Mouse (Mus musculus) hindbrain, embryonic 10.5 days (tissue): Measurements from ENCODE around the gene Zfp775. TPM values are rescaled to one million over a fixed set of nuclear protein-coding genes. Genes with fewer than 3 reads are reported as not detected.
"Not testable (repeated sequence)": the region's sequence is repeated elsewhere in the genome, so short reads cannot be mapped to it uniquely, and the experiment has no call there.

Experiments used
- DNase-seq: peaks from one replicate; pipeline ENCODE4 v3.0.0-alpha.2; 2017; ENCODE audit warnings: low spot score
- H3K27ac ChIP-seq: fragments of 300-500 bp; sonication (generic); 2 replicates; pipeline ENCODE4 v1.5.1; 2016; ENCODE audit warnings: mild to moderate bottlenecking, moderate library complexity
- H3K27me3 ChIP-seq: fragments of 300-500 bp; sonication (generic); 2 replicates; pipeline ENCODE4 v1.6.1; 2016; ENCODE audit warnings: mild to moderate bottlenecking; ENCODE audit not compliant: poor library complexity, insufficient read depth, severe bottlenecking
- H3K36me3 ChIP-seq: fragments of 300-500 bp; sonication (generic); 2 replicates; pipeline ENCODE4 v1.6.1; 2016; ENCODE audit warnings: mild to moderate bottlenecking, moderate library complexity
- H3K4me1 ChIP-seq: fragments of 300-500 bp; sonication (generic); replicated peaks from 2 replicates; pipeline ENCODE4 v1.6.1; 2016; ENCODE audit warnings: mild to moderate bottlenecking
- H3K4me3 ChIP-seq: fragments of 300-500 bp; sonication (generic); 2 replicates; pipeline ENCODE4 v1.5.1; 2016; ENCODE audit warnings: mild to moderate bottlenecking, moderate library complexity
- H3K9me3 ChIP-seq: fragments of 300-500 bp; sonication (generic); 2 replicates; pipeline ENCODE4 v1.6.1; 2016; ENCODE audit warnings: mild to moderate bottlenecking, moderate library complexity
- whole genome bisulfite sequencing: fragments of 180-500 bp; shearing (Covaris S2); methylation state at CpG from one replicate; pipeline ENCODE4 v1.1.7; 2016; 5-methylcytosine and 5-hydroxymethylcytosine counted together
- polyA plus RNA-seq: library from polyadenylated mRNA; unstranded; fragments of >200 nt; fragmentation: Nextera tagmentation; extraction: Ambion mirVana; gene quantifications from 2 replicates; pipeline ENCODE4 v1.2.1, GENCODE M21; 2016

Zfp775 gene
- polyA plus RNA-seq, 1 experiment from 2014 or later, result 12.5 TPM

DNA sequence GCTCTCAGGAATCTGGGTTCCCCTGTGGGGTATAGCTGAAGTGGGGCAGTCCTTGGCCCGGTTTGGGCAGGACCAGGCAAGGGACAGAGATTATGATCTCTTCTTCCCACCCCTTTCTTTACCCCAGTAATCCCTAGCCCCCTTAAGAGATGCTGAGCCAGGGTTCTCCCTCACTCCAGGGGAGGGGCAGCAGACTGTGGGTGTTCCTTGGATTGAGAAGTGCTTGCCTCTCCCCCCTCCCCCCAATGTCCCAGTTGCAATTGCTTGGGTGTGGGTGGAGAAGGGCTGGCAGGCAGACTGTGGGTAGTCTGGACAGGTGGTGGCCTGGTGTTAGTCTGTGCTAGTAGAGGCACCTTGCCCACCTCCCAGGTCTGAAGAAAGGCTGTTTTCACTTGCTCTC is 6.6 kb upstream of the Zfp775 start:
- Histone ChIP-seq H3K4me3 (peak overlapping the region; percentile 92), H3K36me3 (peaks cover 53% of the 10 kb centered on the region), H3K27ac (peak overlapping the region; percentile 98), H3K4me1 (peaks cover 30% of the 10 kb centered on the region), H3K9me3 (peaks cover 25% of the 10 kb centered on the region), H3K27me3 (no peaks in the 10 kb centered on the region)
- DNase-seq, result no peak
- WGBS, result 59% methylated on average over 1 of the region's 1 CpGs

DNA sequence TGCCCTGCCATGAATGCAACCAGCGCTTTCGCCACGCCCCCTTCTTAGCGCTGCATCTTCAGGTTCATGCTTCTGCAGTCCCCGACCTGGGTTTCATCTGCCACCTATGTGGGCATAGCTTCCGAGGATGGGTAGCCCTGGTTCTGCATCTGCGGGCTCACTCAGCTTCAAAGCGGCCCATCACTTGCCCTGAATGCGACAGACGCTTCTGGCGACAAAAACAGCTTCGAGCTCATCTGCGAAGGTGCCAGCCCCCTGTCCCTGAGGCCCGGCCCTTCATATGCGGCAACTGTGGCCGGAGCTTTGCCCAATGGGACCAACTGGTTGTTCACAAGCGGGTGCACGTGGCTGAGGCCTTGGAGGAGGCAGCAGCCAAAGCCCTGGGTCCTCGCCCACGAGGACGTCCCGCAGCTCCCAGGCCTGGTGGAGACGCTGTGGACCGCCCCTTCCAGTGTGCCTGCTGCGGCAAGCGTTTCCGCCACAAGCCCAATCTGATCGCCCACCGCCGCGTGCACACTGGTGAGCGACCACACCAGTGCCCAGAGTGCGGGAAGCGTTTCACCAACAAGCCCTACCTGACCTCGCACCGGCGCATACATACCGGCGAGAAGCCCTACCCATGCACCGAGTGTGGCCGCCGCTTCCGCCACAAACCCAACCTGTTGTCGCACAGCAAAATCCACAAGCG is 5.2 kb upstream of the Zfp775 start:
- DNase-seq, result no peak
- peaks cover 56% of the 10 kb centered on the region for H3K36me3 ChIP-seq
- peaks cover 41% of the 10 kb centered on the region for H3K4me1 ChIP-seq
- H3K4me3 ChIP-seq, result peak overlapping the region; percentile 0; the same call in 1 of the 2 replicates
- H3K9me3 ChIP-seq, result peaks cover 25% of the 10 kb centered on the region
- no peak overlapping the region for H3K27ac ChIP-seq
- 97% methylated on average over 45 of the region's 45 CpGs for WGBS
- H3K27me3 ChIP-seq, result no peaks in the 10 kb centered on the region

DNA sequence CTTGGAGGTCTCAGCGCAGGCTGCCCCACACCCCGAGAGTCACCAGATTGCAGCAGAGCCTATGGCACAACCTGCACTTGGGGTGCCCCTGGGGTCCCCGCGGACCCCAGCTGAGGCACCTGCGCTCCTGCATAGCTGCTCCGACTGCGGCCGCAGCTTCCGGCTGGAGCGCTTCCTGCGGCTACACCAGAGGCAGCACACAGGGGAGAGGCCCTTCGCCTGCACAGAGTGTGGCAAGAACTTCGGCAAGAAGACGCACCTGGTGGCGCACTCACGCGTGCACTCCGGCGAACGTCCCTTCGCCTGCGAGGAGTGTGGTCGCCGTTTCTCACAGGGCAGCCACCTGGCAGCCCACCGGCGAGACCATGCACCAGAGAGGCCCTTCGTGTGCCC is 4.6 kb upstream of the Zfp775 start:
- Histone ChIP-seq H3K27me3 (no peaks in the 10 kb centered on the region), H3K36me3 (peaks cover 56% of the 10 kb centered on the region), H3K27ac (no peak overlapping the region), H3K4me1 (peaks cover 42% of the 10 kb centered on the region), H3K9me3 (peaks cover 25% of the 10 kb centered on the region), H3K4me3 (peak overlapping the region; percentile 0; the same call in 1 of the 2 replicates)
- DNase-seq, result no peak
- 97% methylated on average over 27 of the region's 27 CpGs for WGBS

DNA sequence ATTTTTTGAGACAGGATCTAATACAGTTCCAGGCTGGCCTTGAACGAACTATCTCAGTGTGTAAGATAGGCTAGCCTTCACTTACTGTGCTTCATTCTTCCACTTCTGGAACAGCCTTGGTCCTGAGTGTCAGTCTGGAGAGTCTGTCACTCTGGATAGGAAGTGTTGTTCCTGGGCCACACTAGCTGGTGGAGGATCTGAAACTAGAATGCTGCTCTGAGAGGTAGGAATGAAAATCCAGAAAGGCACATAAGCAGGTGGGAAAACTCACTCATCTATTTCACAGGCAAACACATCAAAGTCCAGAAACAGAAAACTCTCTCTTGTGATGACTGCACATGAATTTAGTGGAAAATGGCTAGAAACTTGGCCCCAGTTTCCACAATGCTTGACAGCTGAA is 1.3 kb upstream of the Zfp775 start:
- 0 out of 2 replicates have a peak overlapping the region, but pooled peaks have one; percentile 96 for H3K27ac ChIP-seq
- 91% methylated on average over 1 of the region's 1 CpGs for WGBS
- peaks cover 50% of the 10 kb centered on the region for H3K36me3 ChIP-seq
- no peak for DNase-seq
- H3K4me3 ChIP-seq, result no peak overlapping the region
- H3K9me3 ChIP-seq, result peaks cover 25% of the 10 kb centered on the region
- no peaks in the 10 kb centered on the region for H3K27me3 ChIP-seq
- peaks cover 30% of the 10 kb centered on the region for H3K4me1 ChIP-seq

DNA sequence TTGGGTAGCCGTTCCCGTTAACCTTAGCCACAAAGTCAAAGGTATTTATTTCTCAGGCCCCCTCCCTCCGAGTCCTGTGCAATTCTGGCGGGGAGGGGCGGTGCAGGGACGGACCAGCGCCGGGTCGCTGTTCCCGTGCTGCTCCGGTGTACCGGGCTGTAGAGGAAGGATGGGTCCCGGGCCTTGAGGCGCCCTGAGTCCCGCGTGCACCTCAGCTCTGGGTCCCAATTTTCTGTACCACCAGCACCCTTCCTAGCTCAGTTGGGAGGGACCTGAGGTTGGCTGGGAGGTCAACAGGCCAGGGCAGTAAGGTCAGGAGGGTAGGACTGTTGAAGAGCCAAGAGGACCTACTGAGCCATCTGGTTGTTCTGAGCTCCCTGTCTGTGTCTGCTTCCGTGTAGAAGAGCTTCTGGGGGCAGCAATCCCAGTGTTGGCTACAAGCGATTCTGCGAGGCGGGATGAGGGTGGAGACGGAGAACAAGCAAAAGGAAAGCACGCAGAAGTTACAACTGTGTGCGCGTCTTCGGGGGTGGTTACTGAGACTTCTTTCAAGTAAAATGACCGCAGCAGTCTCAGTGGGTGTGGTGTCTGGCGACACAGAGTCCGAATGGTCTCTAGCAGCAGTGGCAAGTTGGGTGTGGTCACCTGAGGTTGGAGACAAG is 348 bp downstream of the Zfp775 start:
- Histone ChIP-seq H3K27ac (peak overlapping the region; percentile 96), H3K4me3 (peak overlapping the region; percentile 68), H3K4me1 (peaks cover 28% of the 10 kb centered on the region), H3K9me3 (peaks cover 9% of the 10 kb centered on the region), H3K27me3 (no peaks in the 10 kb centered on the region), H3K36me3 (peaks cover 34% of the 10 kb centered on the region)
- WGBS, result 3% methylated on average over 28 of the region's 28 CpGs
- no peak for DNase-seq

DNA sequence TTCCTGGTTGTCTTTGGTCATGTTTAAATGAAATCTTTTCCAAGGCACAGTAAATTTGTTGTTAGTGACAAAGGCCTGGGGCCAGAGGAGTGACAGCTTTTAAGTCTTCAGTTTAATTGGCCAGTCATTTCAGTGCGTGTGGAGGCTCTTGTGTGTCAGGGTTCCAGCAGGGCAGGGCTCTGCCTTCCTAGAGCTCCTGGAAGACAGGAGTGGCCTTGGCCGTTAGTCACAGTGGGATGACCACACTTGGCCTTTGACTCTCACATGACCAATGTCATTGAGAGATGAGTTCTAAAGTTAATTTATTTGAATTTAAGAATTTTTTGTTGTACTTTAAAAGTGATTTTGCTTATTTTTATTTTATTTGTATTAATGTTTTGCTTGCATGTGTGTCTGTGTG is 6.3 kb downstream of the Zfp775 start:
- Histone ChIP-seq H3K4me3 (no peak overlapping the region), H3K4me1 (0 out of 2 replicates have a peak, but pooled peaks cover 11% of the 10 kb centered on the region), H3K9me3 (no peaks in the 10 kb centered on the region), H3K27ac (no peak overlapping the region), H3K27me3 (no peaks in the 10 kb centered on the region), H3K36me3 (peaks cover 7% of the 10 kb centered on the region)
- DNase-seq, result no peak
- WGBS, result 64% methylated on average over 2 of the region's 2 CpGs

DNA sequence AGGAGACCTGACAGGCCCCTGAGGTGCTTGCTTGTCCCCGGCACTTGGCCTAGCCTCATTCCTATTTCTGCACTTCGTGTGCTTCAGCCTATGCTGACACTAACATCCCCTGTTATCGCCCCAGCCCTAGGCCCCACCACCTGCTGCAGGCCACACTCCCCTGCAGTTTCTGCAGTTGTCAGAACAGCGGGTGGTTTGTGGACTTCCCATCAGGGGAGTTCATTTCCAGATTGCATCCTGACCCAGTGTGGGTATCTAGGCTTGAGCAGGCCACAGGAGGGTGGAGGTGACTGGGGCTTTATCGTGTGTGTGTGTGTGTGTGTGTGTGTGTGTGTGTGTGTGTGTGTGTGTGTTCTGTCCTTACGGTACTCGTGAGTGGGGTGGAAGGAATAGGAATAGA is 7.6 kb downstream of the Zfp775 start:
- Histone ChIP-seq H3K36me3 (peaks cover 21% of the 10 kb centered on the region), H3K9me3 (peaks cover 3% of the 10 kb centered on the region; the same call in 1 of the 2 replicates), H3K27me3 (no peaks in the 10 kb centered on the region), H3K27ac (no peak overlapping the region), H3K4me1 (0 out of 2 replicates have a peak, but pooled peaks cover 11% of the 10 kb centered on the region), H3K4me3 (no peak overlapping the region)
- DNase-seq, result no peak
- WGBS, result 51% methylated on average over 7 of the region's 7 CpGs

DNA sequence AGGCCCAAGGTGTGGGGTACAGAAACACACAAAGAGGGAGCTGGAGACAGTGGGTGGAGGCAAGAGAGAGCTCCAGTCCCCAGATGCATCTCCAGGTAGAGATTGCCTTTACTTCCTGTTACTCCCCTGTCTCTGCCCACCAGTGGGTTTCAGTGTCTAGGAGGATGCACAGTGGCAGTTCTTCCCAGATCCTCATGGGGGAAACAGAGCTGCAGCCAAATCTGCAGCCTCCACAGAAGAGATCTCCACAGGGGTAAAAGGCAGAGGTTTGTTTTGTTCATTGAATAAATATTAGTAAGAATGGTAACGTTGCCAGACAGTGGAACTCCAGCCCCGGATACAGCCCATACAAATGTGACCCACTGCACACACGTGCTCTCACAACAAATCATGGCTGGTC is 8.8 kb downstream of the Zfp775 start:
- H3K27ac ChIP-seq, result no peak overlapping the region
- 90% methylated on average over 3 of the region's 3 CpGs for WGBS
- H3K4me1 ChIP-seq, result 0 out of 2 replicates have a peak, but pooled peaks cover 11% of the 10 kb centered on the region
- no peaks in the 10 kb centered on the region for H3K27me3 ChIP-seq
- H3K9me3 ChIP-seq, result peaks cover 3% of the 10 kb centered on the region; the same call in 1 of the 2 replicates
- no peak for DNase-seq
- no peak overlapping the region for H3K4me3 ChIP-seq
- H3K36me3 ChIP-seq, result peaks cover 30% of the 10 kb centered on the region

DNA sequence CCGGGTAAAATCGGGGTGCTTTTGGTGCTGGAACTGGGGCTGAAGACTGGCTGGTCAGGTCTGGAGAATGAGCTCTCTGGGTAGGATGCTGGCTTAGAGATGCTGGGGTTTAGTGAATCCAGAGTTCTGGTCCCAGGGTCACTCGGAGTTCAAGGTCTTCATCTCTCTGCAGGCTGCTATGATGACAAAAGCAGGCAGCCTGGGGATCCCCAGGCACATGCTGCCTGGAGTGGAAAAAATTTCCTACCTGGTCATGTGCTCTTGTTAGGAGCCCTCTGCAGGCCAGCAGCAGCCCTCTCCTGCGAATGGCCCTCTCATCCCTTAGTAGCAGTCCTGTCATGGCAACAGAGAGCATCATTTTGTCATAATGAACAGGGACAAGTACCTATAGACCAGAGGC is 11.6 kb downstream of the Zfp775 start:
- H3K27ac ChIP-seq, result no peak overlapping the region
- H3K4me1 ChIP-seq, result 0 out of 2 replicates have a peak, but pooled peaks cover 11% of the 10 kb centered on the region
- no peaks in the 10 kb centered on the region for H3K27me3 ChIP-seq
- WGBS, result 91% methylated on average over 4 of the region's 4 CpGs
- DNase-seq, result no peak
- no peak overlapping the region for H3K4me3 ChIP-seq
- peaks cover 38% of the 10 kb centered on the region for H3K36me3 ChIP-seq
- H3K9me3 ChIP-seq, result peaks cover 3% of the 10 kb centered on the region; the same call in 1 of the 2 replicates

DNA sequence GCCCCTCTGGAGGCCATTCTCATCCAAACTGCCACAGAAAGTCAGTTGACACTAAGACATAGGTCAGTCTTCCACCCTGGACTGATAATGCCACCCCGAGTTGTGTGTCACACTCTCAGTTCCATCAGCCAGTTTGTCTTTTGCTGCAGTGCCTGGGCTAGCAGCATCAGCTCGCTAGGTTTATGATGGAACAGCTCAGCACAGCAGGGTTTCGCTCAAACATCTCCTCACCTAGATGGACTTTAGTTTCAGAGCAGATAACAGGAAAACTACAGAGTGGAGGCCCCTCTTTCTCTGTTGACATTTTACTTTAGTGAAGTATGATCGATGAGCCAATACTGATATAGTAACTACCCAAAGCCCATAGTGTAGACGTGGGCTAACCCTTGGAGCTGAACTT is 12.9 kb downstream of the Zfp775 start:
- peaks cover 3% of the 10 kb centered on the region; the same call in 1 of the 2 replicates for H3K9me3 ChIP-seq
- no peak overlapping the region for H3K27ac ChIP-seq
- 93% methylated on average over 5 of the region's 5 CpGs for WGBS
- no peaks in the 10 kb centered on the region for H3K27me3 ChIP-seq
- H3K4me3 ChIP-seq, result no peak overlapping the region
- H3K4me1 ChIP-seq, result no peaks in the 10 kb centered on the region
- H3K36me3 ChIP-seq, result peaks cover 51% of the 10 kb centered on the region
- no peak for DNase-seq

DNA sequence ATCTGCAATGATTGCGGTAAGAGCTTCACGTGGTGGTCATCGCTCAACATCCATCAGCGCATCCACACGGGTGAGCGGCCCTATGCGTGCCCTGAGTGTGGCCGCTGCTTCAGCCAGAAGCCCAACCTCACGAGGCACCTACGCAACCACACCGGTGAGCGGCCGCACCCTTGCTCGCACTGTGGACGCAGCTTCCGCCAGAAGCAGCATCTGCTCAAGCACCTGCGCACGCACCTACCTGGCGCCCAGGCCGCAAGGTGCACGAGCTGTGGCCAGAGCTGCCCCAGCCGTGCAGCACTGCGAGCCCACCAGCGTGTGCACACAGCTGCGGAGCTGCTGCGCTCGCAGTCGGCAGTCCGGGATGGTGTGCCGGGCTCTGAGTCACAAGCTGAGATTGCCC is 18.2 kb downstream of the Zfp775 start:
- Histone ChIP-seq H3K27me3 (0 out of 2 replicates have a peak, but pooled peaks cover 2% of the 10 kb centered on the region), H3K4me1 (no peaks in the 10 kb centered on the region), H3K36me3 (peaks cover 47% of the 10 kb centered on the region), H3K27ac (no peak overlapping the region), H3K4me3 (no peak overlapping the region), H3K9me3 (no peaks in the 10 kb centered on the region)
- no peak for DNase-seq
- 94% methylated on average over 30 of the region's 30 CpGs for WGBS

DNA sequence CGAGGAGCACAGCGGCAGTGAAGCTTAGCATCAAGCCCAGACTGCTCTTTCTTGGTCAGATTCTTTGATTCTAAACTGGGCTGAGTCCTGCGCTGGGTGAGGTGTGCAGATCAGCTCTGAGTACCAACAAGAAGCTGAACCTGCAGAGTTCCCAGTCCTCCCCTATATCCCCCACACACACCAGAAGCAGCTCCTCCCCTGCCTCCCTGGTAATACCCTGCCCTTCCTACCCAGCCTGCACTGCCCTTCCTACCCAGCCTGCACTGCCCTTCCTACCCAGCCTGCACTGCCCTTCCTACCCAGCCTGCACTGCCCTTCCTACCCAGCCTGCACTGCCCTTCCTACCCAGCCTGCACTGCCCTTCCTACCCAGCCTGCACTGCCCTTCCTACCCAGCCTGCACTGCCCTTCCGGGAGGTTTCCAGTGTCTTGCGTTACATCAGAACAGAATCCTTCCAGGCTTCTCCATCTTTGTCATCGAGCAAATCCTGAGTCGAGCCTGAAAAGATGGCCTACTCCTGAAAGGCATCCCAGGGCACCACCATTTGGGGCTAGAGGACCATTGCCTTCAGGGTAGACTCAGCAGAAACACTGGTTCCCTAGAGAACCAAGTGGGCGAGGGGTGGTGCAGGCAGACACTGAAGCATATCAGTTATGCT is 20.5 kb downstream of the Zfp775 start:
- not testable (repeated sequence) for H3K4me3 ChIP-seq, DNase-seq, H3K27ac ChIP-seq, H3K9me3 ChIP-seq
- Histone ChIP-seq H3K27me3 (peaks cover 25% of the 10 kb centered on the region), H3K4me1 (peaks cover 11% of the 10 kb centered on the region), H3K36me3 (peaks cover 35% of the 10 kb centered on the region)
- 85% methylated on average over 8 of the region's 8 CpGs for WGBS

DNA sequence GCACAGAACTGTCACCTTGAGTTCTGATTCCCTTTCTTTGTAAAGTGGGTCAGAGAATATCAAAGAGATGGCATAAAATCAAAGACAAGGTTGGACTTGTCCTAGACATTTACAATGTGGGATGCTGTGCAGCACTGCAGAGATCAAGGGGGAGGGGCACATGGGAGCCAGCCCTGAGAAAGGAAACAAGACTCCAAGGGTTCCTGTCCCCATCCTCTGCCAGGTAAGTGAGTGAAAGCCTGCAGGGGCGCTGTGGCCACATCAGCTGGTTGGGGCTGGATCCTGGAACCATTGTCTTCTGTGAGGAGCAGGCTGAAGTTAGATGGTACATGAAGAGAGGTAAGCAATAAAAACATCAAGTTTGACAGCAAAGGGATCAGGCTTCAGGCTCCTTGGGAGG is 21.6 kb downstream of the Zfp775 start:
- H3K36me3 ChIP-seq, result peaks cover 35% of the 10 kb centered on the region
- H3K4me1 ChIP-seq, result peaks cover 16% of the 10 kb centered on the region
- WGBS, result 30% methylated on average over 1 of the region's 1 CpGs
- H3K27me3 ChIP-seq, result peaks cover 37% of the 10 kb centered on the region
- no peak for DNase-seq
- no peak overlapping the region for H3K4me3 ChIP-seq
- no peaks in the 10 kb centered on the region for H3K9me3 ChIP-seq
- no peak overlapping the region for H3K27ac ChIP-seq
